Mouse (Mus musculus) hindbrain, embryonic 15.5 days (tissue): ENCODE results near the gene Mutyh. TPM values are rescaled to one million over a fixed set of nuclear protein-coding genes. Genes with fewer than 3 reads are reported as not detected.

Experiments used
- ATAC-seq: fragments of 200-750 bp; cut with Nextera tagmentation; 2 replicates; pipeline ENCODE4 v1.8.0; 2017; ENCODE audit warnings: low read depth, moderate number of reproducible peaks, moderate TSS enrichment; ENCODE audit not compliant: low FRiP score
- H3K27ac ChIP-seq: fragments of 300-500 bp; sonication (generic); replicated peaks from 2 replicates; pipeline ENCODE4 v1.5.1; 2015; ENCODE audit warnings: mild to moderate bottlenecking, inconsistent platforms
- H3K27me3 ChIP-seq: fragments of 300-500 bp; sonication (generic); 2 replicates; pipeline ENCODE4 v1.6.1; 2015; ENCODE audit warnings: control low read depth, inconsistent platforms
- H3K36me3 ChIP-seq: fragments of 300-500 bp; sonication (generic); 2 replicates; pipeline ENCODE4 v1.6.1; 2015; ENCODE audit warnings: control low read depth, inconsistent platforms
- H3K4me1 ChIP-seq: fragments of 300-500 bp; sonication (generic); replicated peaks from 2 replicates; pipeline ENCODE4 v1.6.1; 2015; ENCODE audit warnings: control low read depth, inconsistent platforms
- H3K4me2 ChIP-seq: fragments of 300-500 bp; sonication (generic); 2 replicates; pipeline ENCODE4 v1.6.1; 2015; ENCODE audit warnings: moderate library complexity, mild to moderate bottlenecking, inconsistent platforms
- H3K4me3 ChIP-seq: fragments of 300-500 bp; sonication (generic); 2 replicates; pipeline ENCODE4 v1.5.1; 2015; ENCODE audit warnings: mild to moderate bottlenecking, inconsistent platforms
- H3K9ac ChIP-seq: fragments of 300-500 bp; sonication (generic); 2 replicates; pipeline ENCODE4 v1.6.1; 2015; ENCODE audit warnings: inconsistent platforms
- H3K9me3 ChIP-seq: fragments of 300-500 bp; sonication (generic); 2 replicates; pipeline ENCODE4 v1.6.1; 2016; ENCODE audit warnings: control low read depth, inconsistent platforms
- WGBS: fragments of 180-500 bp; shearing (Covaris S2); methylation state at CpG from one replicate; pipeline ENCODE4 v1.1.7; 2015; 5-methylcytosine and 5-hydroxymethylcytosine counted together
- polyA plus RNA-seq: library from polyadenylated mRNA; unstranded; fragments of >200 nt; fragmentation: Nextera tagmentation; extraction: Ambion mirVana; gene quantifications from 2 replicates; pipeline ENCODE4 v1.2.1, GENCODE M21; 2015

The Mutyh gene
- 7.4 and 8.4 TPM in 2 replicates for polyA plus RNA-seq

DNA sequence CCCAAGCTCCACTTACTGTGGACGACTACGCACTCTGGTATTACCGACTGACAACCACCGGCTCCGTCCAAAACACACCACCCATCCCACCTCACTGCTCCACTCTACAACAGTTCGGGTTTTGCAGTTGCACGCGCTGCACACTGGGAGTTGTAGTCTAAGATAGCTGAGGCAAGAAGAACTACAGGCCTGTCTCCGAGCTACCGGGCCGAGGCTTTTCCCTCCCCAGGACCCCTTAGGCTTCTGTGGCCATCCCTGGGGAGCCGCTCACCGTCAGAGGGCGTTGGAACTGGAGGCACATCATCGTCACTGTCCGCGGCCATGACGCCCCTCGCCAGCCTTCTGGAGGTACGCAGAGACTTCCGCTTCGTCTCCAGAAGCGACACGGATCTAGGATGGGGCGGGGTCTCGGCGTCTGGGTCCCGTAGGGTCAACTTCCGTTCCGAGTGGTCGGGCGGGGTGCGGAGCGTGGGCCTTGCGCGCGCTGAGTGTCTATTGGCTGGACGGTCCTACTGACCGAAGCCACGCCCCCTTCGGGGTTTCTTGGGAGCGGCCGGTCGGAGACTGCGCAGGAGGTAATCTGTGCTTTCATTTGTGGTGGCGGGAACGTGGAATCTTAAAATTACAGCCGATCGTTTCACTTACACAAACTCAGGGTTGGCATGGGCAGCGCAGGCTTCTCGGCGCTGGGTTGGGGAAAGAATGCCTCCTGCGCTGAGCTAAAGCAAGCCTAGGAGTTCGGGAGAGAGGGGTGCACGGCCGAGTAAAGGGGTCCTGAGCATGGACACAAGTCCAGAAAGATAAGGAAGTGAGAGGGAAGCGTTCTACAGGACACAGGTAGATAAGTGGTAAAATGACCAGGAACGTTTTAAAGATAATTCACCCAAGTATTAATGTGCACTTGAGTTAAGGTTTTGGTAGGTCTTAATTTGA lies at the start of gene Mutyh, which contains the start of gene Toe1:
Gene Mutyh, plus strand, starts transcription at position 527 of the 933 bp plus-strand sequence.
Gene Toe1, minus strand, starts transcription at position 444 of the 933 bp plus-strand sequence.
- H3K27me3 ChIP-seq = no peaks in the 10 kb centered on the region
- peak within 1 kb of the TSS; percentile 71 for H3K4me3 ChIP-seq
- H3K4me2 ChIP-seq = peak within 1 kb of the TSS; percentile 67
- H3K9ac ChIP-seq = peak within 1 kb of the TSS; percentile 63
- no peaks in the 10 kb centered on the region for H3K9me3 ChIP-seq
- peak within 1 kb of the TSS; percentile 89 for H3K27ac ChIP-seq
- WGBS = under 1% methylated on average over 58 of the region's 58 CpGs
- peak; percentile 99 for ATAC-seq
- H3K36me3 ChIP-seq = peaks cover 27% of the 10 kb centered on the region
- H3K4me1 ChIP-seq = peaks cover 13% of the 10 kb centered on the region

DNA sequence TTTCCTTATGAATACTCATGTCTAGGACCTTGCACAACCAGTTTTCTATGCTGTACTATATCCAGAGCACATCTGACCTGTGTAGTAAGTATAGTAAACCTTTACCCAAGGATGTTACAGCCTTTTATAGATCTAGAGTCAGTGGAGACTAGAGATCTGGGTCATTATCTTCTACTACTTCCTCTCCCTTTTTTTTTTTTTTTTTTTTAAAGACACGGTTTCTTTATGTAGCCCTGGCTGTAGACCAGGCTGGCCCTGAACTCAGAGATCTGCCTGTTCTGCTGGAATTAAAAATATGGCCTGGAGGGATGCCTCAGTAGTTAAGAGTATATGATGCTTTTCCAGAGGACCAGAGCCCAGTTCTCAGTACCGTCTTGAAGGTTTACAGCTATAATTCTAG lies 45.6 kb upstream of the Mutyh start:
- Histone ChIP-seq H3K4me1 (no peaks in the 10 kb centered on the region), H3K9me3 (no peaks in the 10 kb centered on the region), H3K4me3 (no peak overlapping the region), H3K4me2 (no peak overlapping the region), H3K36me3 (no peaks in the 10 kb centered on the region), H3K9ac (no peak overlapping the region), H3K27me3 (no peaks in the 10 kb centered on the region), H3K27ac (no peak overlapping the region)
- ATAC-seq = no peak
- 86% methylated on average over 2 of the region's 2 CpGs for WGBS

DNA sequence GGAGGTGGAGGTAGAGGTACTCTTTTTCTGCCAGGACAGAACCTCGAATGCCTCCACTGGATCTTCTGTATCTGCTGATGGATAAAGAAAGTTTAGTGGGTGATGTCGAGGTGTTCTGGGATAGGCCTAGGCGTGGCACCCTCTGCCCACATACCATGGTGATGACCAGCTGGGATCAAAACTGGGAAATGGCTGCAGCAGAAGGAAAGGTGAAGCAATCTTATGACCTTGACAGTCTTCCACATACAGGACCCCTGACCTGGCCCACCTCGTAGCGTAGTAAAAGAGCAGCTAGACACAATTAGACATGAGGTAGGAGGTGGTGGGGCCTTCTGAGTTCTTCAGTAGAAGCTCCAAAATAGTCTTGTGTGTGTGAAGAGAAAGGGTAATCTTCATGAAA lies 43.5 kb upstream of the Mutyh start:
- WGBS = 91% methylated on average over 5 of the region's 5 CpGs
- H3K4me1 ChIP-seq = no peaks in the 10 kb centered on the region
- H3K4me3 ChIP-seq = no peak overlapping the region
- no peak overlapping the region for H3K9ac ChIP-seq
- ATAC-seq = no peak
- H3K36me3 ChIP-seq = no peaks in the 10 kb centered on the region
- H3K4me2 ChIP-seq = no peak overlapping the region
- no peaks in the 10 kb centered on the region for H3K27me3 ChIP-seq
- no peak overlapping the region for H3K27ac ChIP-seq
- no peaks in the 10 kb centered on the region for H3K9me3 ChIP-seq

DNA sequence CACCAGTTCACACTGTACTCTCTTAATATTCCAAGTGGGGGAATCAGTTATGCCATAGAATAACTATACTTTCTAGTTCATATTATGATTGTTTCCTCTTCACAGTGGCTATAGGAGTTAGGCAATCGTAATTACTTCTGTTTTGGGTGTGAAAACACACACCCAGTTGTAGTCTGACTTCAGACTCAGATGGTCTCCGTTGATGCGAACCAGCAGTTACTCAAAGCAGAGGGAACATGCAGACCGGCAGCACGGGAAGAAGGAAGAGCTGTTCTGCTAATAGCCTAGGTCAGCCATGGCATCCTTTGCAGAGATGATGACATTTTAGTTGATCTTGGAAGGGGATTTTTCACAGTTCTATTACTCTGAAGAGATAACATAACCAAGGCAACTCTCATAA lies 39.0 kb upstream of the Mutyh start:
- H3K27me3 ChIP-seq = no peaks in the 10 kb centered on the region
- H3K36me3 ChIP-seq = no peaks in the 10 kb centered on the region
- no peaks in the 10 kb centered on the region for H3K4me1 ChIP-seq
- no peak overlapping the region for H3K4me3 ChIP-seq
- 86% methylated on average over 5 of the region's 5 CpGs for WGBS
- H3K9me3 ChIP-seq = no peaks in the 10 kb centered on the region
- H3K27ac ChIP-seq = no peak overlapping the region
- H3K9ac ChIP-seq = no peak overlapping the region
- ATAC-seq = no peak
- no peak overlapping the region for H3K4me2 ChIP-seq

DNA sequence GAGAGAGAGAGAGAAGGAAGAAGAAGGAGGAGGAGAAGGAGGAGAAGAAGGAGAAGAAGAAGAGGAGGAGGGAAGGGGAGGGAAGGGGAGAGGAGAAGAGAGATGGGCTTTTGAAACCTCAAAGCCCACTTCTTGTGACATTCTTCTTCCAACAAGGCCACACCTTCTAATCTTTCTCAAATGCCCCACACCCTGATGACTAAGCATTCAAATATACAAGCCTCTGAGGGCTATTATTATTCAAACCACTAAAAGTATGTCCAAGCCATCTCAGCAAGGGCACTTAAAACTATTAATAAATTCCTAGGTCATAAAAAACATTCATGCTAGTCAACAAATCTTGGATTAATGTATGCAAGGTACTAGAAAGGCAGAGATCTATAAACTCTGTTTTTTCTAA lies 38.5 kb upstream of the Mutyh start:
- H3K4me2 ChIP-seq = no peak overlapping the region
- H3K27me3 ChIP-seq = no peaks in the 10 kb centered on the region
- H3K27ac ChIP-seq = no peak overlapping the region
- H3K4me1 ChIP-seq = no peaks in the 10 kb centered on the region
- H3K9me3 ChIP-seq = no peaks in the 10 kb centered on the region
- H3K9ac ChIP-seq = no peak overlapping the region
- no peak for ATAC-seq
- no peak overlapping the region for H3K4me3 ChIP-seq
- no peaks in the 10 kb centered on the region for H3K36me3 ChIP-seq

DNA sequence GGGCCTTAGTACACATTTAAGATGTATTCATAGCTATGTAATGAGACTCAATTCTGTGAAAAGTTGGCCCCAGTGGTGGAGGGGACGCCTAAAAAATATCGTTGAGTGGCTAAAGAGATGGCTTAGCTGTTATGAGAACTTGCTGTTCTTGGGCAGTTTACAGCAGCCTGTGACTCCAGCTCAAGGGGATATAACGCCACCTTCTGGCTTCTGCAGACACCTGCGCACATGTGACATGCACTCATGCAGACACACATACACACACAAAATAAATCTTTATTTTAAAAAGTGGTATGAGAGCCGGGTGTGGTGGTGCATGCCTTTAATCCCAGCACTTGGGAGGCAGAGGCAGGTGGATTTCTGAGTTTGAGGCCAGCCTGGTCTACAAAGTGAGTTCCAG lies 31.1 kb upstream of the Mutyh start:
- Histone ChIP-seq H3K4me2 (no peak overlapping the region), H3K27me3 (no peaks in the 10 kb centered on the region), H3K9ac (no peak overlapping the region), H3K4me1 (no peaks in the 10 kb centered on the region), H3K27ac (no peak overlapping the region), H3K9me3 (no peaks in the 10 kb centered on the region), H3K4me3 (no peak overlapping the region), H3K36me3 (no peaks in the 10 kb centered on the region)
- WGBS = 94% methylated on average over 5 of the region's 5 CpGs
- ATAC-seq = no peak

DNA sequence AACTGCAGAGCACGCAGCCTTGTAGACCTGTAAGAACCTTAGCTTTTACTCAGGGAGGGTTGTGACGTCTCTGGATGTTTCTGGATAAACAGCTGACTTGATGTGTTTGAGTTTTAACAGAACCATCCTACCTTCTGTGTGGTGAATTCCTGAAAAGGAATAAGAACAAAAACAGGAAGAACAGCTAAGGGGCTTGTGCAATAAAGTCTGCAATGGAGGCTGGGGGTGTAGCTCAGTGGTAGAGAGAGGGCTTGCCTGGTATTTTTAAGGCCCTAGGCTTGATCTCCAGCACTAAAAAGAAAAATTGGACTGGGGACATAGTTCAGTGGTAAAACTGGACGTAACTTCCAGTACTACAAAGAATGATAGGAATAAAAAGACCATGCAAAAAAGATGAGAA lies 30.4 kb upstream of the Mutyh start:
- Histone ChIP-seq H3K36me3 (no peaks in the 10 kb centered on the region), H3K4me3 (no peak overlapping the region), H3K27ac (no peak overlapping the region), H3K4me2 (no peak overlapping the region), H3K9ac (no peak overlapping the region), H3K27me3 (no peaks in the 10 kb centered on the region), H3K4me1 (no peaks in the 10 kb centered on the region), H3K9me3 (no peaks in the 10 kb centered on the region)
- ATAC-seq = no peak
- 93% methylated on average over 3 of the region's 3 CpGs for WGBS

DNA sequence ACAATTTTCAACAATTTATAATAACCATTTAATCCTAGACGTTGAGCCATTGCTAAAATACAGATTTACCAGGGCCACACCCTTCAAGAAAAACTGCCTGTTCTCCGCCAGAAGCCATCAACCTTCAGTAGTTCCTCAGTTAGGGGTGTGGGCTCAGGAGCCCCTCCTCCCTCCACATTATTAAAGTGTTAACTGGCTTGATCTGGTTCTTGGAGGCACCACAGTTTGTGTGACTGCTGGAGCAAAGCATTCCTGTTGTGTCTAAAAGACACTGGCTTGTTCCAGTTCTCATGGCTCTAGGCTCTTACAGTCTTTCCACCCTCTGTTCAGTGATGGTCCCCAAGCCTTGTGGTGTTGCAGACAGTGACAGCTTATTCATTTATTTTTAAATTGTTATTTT lies 27.0 kb upstream of the Mutyh start:
- no peak for ATAC-seq
- WGBS = 87% methylated on average over 2 of the region's 2 CpGs
- Histone ChIP-seq H3K27ac (no peak overlapping the region), H3K9me3 (no peaks in the 10 kb centered on the region), H3K27me3 (no peaks in the 10 kb centered on the region), H3K4me2 (no peak overlapping the region), H3K4me3 (no peak overlapping the region), H3K36me3 (no peaks in the 10 kb centered on the region), H3K9ac (no peak overlapping the region), H3K4me1 (no peaks in the 10 kb centered on the region)

DNA sequence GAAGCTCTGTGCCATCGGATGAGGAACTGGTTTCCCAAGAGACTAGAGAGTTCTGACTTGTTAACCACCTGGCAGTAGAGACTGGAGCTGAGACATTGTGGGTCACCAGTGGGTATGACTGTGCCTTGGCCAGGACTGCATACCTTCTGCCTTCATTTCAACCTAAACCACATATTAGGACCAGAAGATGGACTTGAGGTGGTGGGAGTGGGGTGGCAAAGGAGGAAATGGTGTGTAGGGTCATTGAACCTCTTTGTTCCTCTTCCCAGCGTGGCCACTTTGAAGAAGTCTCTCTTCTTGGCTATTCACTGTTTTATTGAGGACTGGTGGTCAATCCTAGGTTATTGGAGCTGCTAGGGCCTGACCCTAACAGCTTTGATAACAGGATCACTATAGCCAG lies 26.2 kb upstream of the Mutyh start:
- WGBS = 36% methylated on average over 2 of the region's 2 CpGs
- no peak for ATAC-seq
- H3K4me2 ChIP-seq = no peak overlapping the region
- no peak overlapping the region for H3K9ac ChIP-seq
- no peaks in the 10 kb centered on the region for H3K27me3 ChIP-seq
- no peaks in the 10 kb centered on the region for H3K9me3 ChIP-seq
- no peaks in the 10 kb centered on the region for H3K36me3 ChIP-seq
- H3K4me3 ChIP-seq = no peak overlapping the region
- H3K27ac ChIP-seq = no peak overlapping the region
- no peaks in the 10 kb centered on the region for H3K4me1 ChIP-seq

DNA sequence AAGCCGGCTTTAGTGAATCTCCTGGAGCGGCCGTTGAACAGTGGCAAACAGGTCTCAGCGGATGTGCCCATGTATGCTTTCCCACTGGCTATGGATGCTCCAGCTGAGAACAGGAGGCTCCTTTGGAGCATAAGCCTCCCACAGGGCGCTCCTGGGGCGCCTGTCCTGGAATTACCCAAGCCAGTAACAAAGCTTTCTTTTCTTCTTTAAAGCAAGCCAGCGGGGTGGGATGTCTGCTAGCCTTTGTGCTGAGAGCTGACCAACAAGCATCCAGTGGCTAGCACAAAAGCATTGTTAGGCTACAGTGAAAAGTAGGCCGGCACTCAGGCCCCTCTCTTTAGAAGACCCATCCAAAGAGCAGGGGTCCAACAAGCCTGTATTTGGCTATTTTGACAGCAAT lies 25.4 kb upstream of the Mutyh start:
- no peak overlapping the region for H3K4me3 ChIP-seq
- no peak overlapping the region for H3K27ac ChIP-seq
- no peak overlapping the region for H3K4me2 ChIP-seq
- no peaks in the 10 kb centered on the region for H3K4me1 ChIP-seq
- H3K27me3 ChIP-seq = no peaks in the 10 kb centered on the region
- H3K36me3 ChIP-seq = no peaks in the 10 kb centered on the region
- no peak for ATAC-seq
- H3K9me3 ChIP-seq = no peaks in the 10 kb centered on the region
- H3K9ac ChIP-seq = no peak overlapping the region
- WGBS = 9% methylated on average over 8 of the region's 8 CpGs

DNA sequence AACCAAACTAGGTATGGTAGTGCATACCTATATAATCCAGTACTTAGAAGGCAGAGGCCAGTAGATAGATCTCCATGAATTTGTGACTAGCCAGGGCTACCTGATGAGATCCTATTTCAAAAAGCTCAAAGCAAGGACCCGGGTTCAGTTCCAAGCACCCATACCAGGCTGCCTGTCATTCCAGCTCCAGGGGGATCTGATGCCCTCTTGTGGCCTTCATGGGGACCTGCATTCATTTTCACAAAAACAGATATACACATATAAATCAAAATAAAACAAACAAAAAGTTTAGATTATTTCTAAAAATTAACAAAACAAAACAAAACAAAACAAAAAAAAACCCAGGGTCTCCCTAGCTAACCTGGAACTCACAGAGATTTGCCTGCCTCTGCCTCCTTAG lies 20.9 kb upstream of the Mutyh start:
- no peaks in the 10 kb centered on the region for H3K4me1 ChIP-seq
- no peaks in the 10 kb centered on the region for H3K36me3 ChIP-seq
- no peak overlapping the region for H3K4me3 ChIP-seq
- no peaks in the 10 kb centered on the region for H3K27me3 ChIP-seq
- ATAC-seq = no peak
- no peak overlapping the region for H3K27ac ChIP-seq
- no peak overlapping the region for H3K9ac ChIP-seq
- H3K9me3 ChIP-seq = no peaks in the 10 kb centered on the region
- no peak overlapping the region for H3K4me2 ChIP-seq
- WGBS = 94% methylated on average over 1 of the region's 1 CpGs

DNA sequence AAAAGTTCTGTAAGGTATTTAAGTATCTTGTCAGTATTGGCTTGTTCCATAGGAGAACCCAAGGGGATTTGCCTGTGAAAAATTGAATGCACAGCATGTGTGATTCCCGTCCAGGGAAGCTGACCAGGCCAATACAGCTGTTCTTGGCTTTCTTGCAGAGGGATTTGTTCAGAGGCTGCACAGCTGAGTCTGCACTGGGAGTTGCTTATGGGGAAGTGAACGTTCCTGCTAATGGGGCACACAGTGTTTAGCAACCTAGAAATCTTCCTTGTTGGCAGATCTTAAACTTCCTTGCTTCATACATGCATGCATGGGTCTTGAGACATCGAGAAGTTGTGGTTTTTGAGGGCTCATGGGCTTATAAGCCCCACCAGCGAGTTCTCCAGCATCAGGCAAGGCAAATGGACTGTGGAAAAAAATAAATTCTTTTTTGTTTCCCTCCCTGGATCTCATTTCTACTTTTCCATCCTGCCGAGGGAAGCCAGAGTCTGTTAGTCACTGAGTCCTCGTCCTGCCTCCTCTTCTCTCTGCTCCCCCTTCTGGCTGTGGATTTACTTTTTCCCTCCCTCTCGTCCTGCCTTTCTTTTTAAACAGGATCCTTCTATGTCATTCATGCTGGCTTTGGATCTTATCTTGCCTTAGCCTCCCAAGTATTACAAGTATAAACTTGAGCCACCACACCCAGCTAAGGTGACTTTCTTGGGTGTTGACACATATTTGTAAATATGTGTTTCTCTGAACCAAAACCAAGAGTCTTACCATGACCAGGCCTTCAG lies 19.4 kb upstream of the Mutyh start:
- no peaks in the 10 kb centered on the region for H3K4me1 ChIP-seq
- no peaks in the 10 kb centered on the region for H3K9me3 ChIP-seq
- no peak for ATAC-seq
- H3K4me3 ChIP-seq = no peak overlapping the region
- no peak overlapping the region for H3K27ac ChIP-seq
- no peaks in the 10 kb centered on the region for H3K36me3 ChIP-seq
- no peak overlapping the region for H3K4me2 ChIP-seq
- 44% methylated on average over 7 of the region's 7 CpGs for whole genome bisulfite sequencing
- H3K9ac ChIP-seq = no peak overlapping the region
- H3K27me3 ChIP-seq = no peaks in the 10 kb centered on the region
